Mouse (Mus musculus): ENCODE measurements around the gene Mfap1b. TPM values are rescaled to one million over a fixed set of nuclear protein-coding genes. Genes with fewer than 3 reads are reported as not detected.
A peak's percentile ranks its signal among the peaks of the same experiment; 100 is the strongest.

The Mfap1b gene
- polyA plus RNA-seq, 1 experiment from 2014 or later: 40.9 TPM

- ATAC-seq (replicated peaks; ENCODE audit: low FRiP score, low TSS enrichment, low read depth) (no peak), DNase-seq (ENCODE audit: low spot score) (no peak)
- Histone ChIP-seq H3K9ac (ENCODE audit: low read length) (no peak overlapping the region), H3K27me3 (replicated peaks; ENCODE audit: control insufficient read depth, insufficient read depth, low read length) (no peaks in the 10 kb centered on the region), H3K36me3 (ENCODE audit: control insufficient read depth, insufficient read depth, low read length) (peaks cover 49% of the 10 kb centered on the region), H3K4me2 (ENCODE audit: low read length) (no peak overlapping the region), H3K4me1 (replicated peaks; ENCODE audit: control insufficient read depth, insufficient read depth, low read length) (peaks cover 24% of the 10 kb centered on the region), H3K9me3 (ENCODE audit: control insufficient read depth, low read length) (no peaks in the 10 kb centered on the region), H3K4me3 (ENCODE audit: low read depth, low read length) (no peak overlapping the region), H3K27ac (ENCODE audit: low read depth) (no peak overlapping the region)
- 77% methylated on average over 5 of the region's 5 CpGs for WGBS
Observed at GRCm38 (mm10) chr2:121455534-121455933, 18.3 kb downstream of the Mfap1b start.

DNA sequence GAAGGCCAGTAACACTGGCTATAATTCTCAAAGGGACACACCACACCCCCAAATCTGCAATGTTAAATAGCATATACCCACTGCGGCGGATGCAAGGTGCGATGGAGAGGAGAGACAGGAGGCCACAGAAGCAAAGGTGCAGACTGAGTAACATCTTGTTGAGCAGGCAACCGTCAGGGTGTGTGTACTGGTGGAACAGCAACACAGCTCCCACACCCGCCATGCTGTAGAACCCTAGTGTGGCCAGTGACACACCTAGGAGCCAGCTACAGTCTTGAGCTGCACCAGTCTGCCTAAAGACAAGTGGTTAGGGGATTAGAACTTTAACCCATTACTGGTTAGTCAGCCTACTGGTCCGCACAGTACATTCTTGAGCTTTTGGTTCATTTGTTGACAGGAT is 19.9 kb downstream of the Mfap1b start:
- no peak for DNase-seq (ENCODE audit: low spot score)
- H3K4me3 ChIP-seq (ENCODE audit: low read depth, low read length): no peak overlapping the region
- H3K4me1 ChIP-seq (replicated peaks; ENCODE audit: control insufficient read depth, insufficient read depth, low read length): peaks cover 28% of the 10 kb centered on the region
- H3K9ac ChIP-seq (ENCODE audit: low read length): no peak overlapping the region
- no peak overlapping the region for H3K4me2 ChIP-seq (ENCODE audit: low read length)
- peaks cover 38% of the 10 kb centered on the region for H3K36me3 ChIP-seq (ENCODE audit: control insufficient read depth, insufficient read depth, low read length)
- no peaks in the 10 kb centered on the region for H3K27me3 ChIP-seq (replicated peaks; ENCODE audit: control insufficient read depth, insufficient read depth, low read length)
- WGBS: 83% methylated on average over 6 of the region's 6 CpGs
- no peaks in the 10 kb centered on the region for H3K9me3 ChIP-seq (ENCODE audit: control insufficient read depth, low read length)
- no peak for ATAC-seq (replicated peaks; ENCODE audit: low FRiP score, low TSS enrichment, low read depth)
- H3K27ac ChIP-seq (ENCODE audit: low read depth): no peak overlapping the region

- Histone ChIP-seq H3K4me1 (replicated peaks; ENCODE audit: control insufficient read depth, insufficient read depth, low read length) (peaks cover 27% of the 10 kb centered on the region), H3K4me2 (ENCODE audit: low read length) (no peak within 1 kb of the TSS), H3K9me3 (ENCODE audit: control insufficient read depth, low read length) (no peaks in the 10 kb centered on the region), H3K27me3 (replicated peaks; ENCODE audit: control insufficient read depth, insufficient read depth, low read length) (no peaks in the 10 kb centered on the region), H3K9ac (ENCODE audit: low read length) (no peak within 1 kb of the TSS), H3K4me3 (ENCODE audit: low read depth, low read length) (no peak within 1 kb of the TSS), H3K36me3 (ENCODE audit: control insufficient read depth, insufficient read depth, low read length) (peaks cover 31% of the 10 kb centered on the region), H3K27ac (ENCODE audit: low read depth) (no peak within 1 kb of the TSS)
- no peak for DNase-seq (ENCODE audit: low spot score)
- 70% methylated on average over 4 of the region's 4 CpGs for WGBS
- ATAC-seq (replicated peaks; ENCODE audit: low FRiP score, low TSS enrichment, low read depth): no peak
Observed at GRCm38 (mm10) chr2:121452990-121453389, 20.9 kb downstream of the Mfap1b start, which contains the start of gene Hypk. Gene Hypk (plus strand): TSS chr2:121453290.

GRCm38 (mm10) chr2:121452361-121452760 is 21.5 kb downstream of the Mfap1b start:
- no peak overlapping the region for H3K9ac ChIP-seq (ENCODE audit: low read length)
- WGBS: 81% methylated on average over 4 of the region's 4 CpGs

GRCm38 (mm10) chr2:121450093-121450492 is 23.8 kb downstream of the Mfap1b start:
- peak overlapping the region; percentile 94 for H3K4me2 ChIP-seq (ENCODE audit: low read length)
- DNase-seq (ENCODE audit: low spot score) (peak; percentile 67), ATAC-seq (replicated peaks; ENCODE audit: low FRiP score, low TSS enrichment, low read depth) (no peak)
- H3K36me3 ChIP-seq (ENCODE audit: control insufficient read depth, insufficient read depth, low read length): peaks cover 31% of the 10 kb centered on the region
- H3K4me1 ChIP-seq (replicated peaks; ENCODE audit: control insufficient read depth, insufficient read depth, low read length): peaks cover 18% of the 10 kb centered on the region
- 1% methylated on average over 7 of the region's 7 CpGs for WGBS
- H3K9ac ChIP-seq (ENCODE audit: low read length): peak overlapping the region; percentile 93
- H3K9me3 ChIP-seq (ENCODE audit: control insufficient read depth, low read length): no peaks in the 10 kb centered on the region
- peak overlapping the region; percentile 95 for H3K27ac ChIP-seq (ENCODE audit: low read depth)
- H3K4me3 ChIP-seq (ENCODE audit: low read depth, low read length): peak overlapping the region; percentile 97
- no peaks in the 10 kb centered on the region for H3K27me3 ChIP-seq (replicated peaks; ENCODE audit: control insufficient read depth, insufficient read depth, low read length)

More at GRCm38 (mm10) chr2:121452361-121452760, 21.5 kb downstream of the Mfap1b start:
- no peak overlapping the region for H3K4me3 ChIP-seq (ENCODE audit: low read depth, low read length)
- ATAC-seq (replicated peaks; ENCODE audit: low FRiP score, low TSS enrichment, low read depth) (no peak), DNase-seq (ENCODE audit: low spot score) (no peak)
- H3K36me3 ChIP-seq (ENCODE audit: control insufficient read depth, insufficient read depth, low read length): peaks cover 31% of the 10 kb centered on the region
- no peaks in the 10 kb centered on the region for H3K9me3 ChIP-seq (ENCODE audit: control insufficient read depth, low read length)
- H3K27me3 ChIP-seq (replicated peaks; ENCODE audit: control insufficient read depth, insufficient read depth, low read length): no peaks in the 10 kb centered on the region
- peaks cover 22% of the 10 kb centered on the region for H3K4me1 ChIP-seq (replicated peaks; ENCODE audit: control insufficient read depth, insufficient read depth, low read length)
- H3K4me2 ChIP-seq (ENCODE audit: low read length): no peak overlapping the region
- no peak overlapping the region for H3K27ac ChIP-seq (ENCODE audit: low read depth)

DNA sequence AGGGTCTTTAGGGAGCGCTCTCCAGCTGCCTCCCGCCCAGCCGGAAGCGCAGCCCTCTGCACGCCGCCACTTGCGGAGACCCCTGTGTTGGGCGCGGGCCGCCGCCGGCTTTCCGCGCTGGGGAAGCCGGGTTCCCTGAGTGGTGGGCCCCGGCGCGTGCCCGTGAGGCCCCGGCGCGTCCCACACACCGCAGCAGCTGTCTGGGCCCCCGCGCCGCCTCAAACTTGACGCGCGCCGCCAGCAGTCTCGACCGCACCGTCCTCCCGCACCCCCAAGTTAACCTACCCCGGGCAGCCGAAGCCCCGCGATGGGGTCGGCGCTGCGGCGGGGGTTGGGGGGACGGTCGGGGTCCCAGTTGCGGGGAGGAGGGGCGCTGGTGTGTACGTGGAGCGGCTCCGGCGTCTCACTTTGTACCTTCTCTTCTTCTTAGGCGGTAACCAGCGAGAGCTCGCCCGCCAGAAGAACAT is 24.3 kb downstream of the Mfap1b start:
- Histone ChIP-seq H3K27me3 (replicated peaks; ENCODE audit: control insufficient read depth, insufficient read depth, low read length) (no peaks in the 10 kb centered on the region), H3K9ac (ENCODE audit: low read length) (peak overlapping the region; percentile 93), H3K36me3 (ENCODE audit: control insufficient read depth, insufficient read depth, low read length) (peaks cover 31% of the 10 kb centered on the region), H3K4me2 (ENCODE audit: low read length) (peak overlapping the region; percentile 94), H3K9me3 (ENCODE audit: control insufficient read depth, low read length) (no peaks in the 10 kb centered on the region), H3K4me1 (replicated peaks; ENCODE audit: control insufficient read depth, insufficient read depth, low read length) (peaks cover 18% of the 10 kb centered on the region), H3K27ac (ENCODE audit: low read depth) (peak overlapping the region; percentile 95), H3K4me3 (ENCODE audit: low read depth, low read length) (peak overlapping the region; percentile 97)
- DNase-seq (ENCODE audit: low spot score) (peak; percentile 72), ATAC-seq (replicated peaks; ENCODE audit: low FRiP score, low TSS enrichment, low read depth) (peak; percentile 64)
- 0% methylated on average over 54 of the region's 54 CpGs for WGBS

DNA sequence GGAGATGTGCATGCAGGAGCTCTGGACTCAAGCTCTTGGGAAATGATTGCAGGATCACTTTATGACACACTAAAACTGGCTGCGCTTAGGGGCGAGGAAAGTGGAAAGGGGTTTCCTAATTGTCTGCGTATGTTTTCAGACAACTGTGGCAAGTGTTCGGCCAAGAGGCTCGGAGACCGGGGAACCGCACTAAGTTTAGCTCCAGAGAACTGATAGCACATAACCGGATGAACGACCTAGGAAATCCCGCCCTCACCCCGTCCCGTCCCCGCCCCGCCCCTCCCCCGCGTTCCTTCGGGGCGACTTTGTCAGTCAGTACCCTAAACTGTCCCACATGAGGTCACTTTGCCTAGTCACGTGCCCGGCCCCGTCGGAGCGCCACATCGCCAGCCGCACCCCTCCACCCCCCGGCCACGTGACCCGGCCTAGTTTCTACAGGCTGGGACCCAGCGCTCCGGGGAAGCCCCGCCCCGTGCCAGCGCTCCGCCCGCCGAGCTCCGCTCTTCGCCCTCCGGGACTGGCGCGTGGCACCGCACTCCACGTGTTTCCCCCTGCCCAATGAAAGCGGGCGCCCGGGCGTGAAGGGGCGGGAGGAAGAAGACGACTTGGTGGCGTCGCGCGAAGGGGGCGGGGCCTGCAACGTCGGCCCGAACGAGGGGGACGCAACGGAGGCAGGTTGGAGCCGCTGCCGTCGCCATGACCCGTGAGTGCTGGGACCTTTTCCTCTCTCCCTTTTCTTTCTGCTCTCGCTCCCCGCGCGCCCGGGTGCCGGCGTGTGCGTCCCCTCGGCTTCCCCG is 24.9 kb downstream of the Mfap1b start, which contains the start of gene Serf2:
Gene Serf2, plus strand, starts transcription at position 457 of the 797 bp plus-strand sequence.
- H3K4me1 ChIP-seq (replicated peaks; ENCODE audit: control insufficient read depth, insufficient read depth, low read length): peaks cover 18% of the 10 kb centered on the region
- H3K4me2 ChIP-seq (ENCODE audit: low read length): peak within 1 kb of the TSS; percentile 94
- H3K27me3 ChIP-seq (replicated peaks; ENCODE audit: control insufficient read depth, insufficient read depth, low read length): no peaks in the 10 kb centered on the region
- under 1% methylated on average over 66 of the region's 74 CpGs for WGBS
- H3K9me3 ChIP-seq (ENCODE audit: control insufficient read depth, low read length): no peaks in the 10 kb centered on the region
- peak; percentile 99 for ATAC-seq (replicated peaks; ENCODE audit: low FRiP score, low TSS enrichment, low read depth)
- peak within 1 kb of the TSS; percentile 95 for H3K27ac ChIP-seq (ENCODE audit: low read depth)
- peak within 1 kb of the TSS; percentile 93 for H3K9ac ChIP-seq (ENCODE audit: low read length)
- DNase-seq (ENCODE audit: low spot score): peak; percentile 98
- H3K4me3 ChIP-seq (ENCODE audit: low read depth, low read length): peak within 1 kb of the TSS; percentile 97
- H3K36me3 ChIP-seq (ENCODE audit: control insufficient read depth, insufficient read depth, low read length): peaks cover 28% of the 10 kb centered on the region

GRCm38 (mm10) chr2:121448136-121448535 is 25.7 kb downstream of the Mfap1b start:
- Histone ChIP-seq H3K4me1 (replicated peaks; ENCODE audit: control insufficient read depth, insufficient read depth, low read length) (peaks cover 18% of the 10 kb centered on the region), H3K27ac (ENCODE audit: low read depth) (peak overlapping the region; percentile 93), H3K36me3 (ENCODE audit: control insufficient read depth, insufficient read depth, low read length) (peaks cover 20% of the 10 kb centered on the region), H3K4me2 (ENCODE audit: low read length) (peak overlapping the region; percentile 88), H3K9ac (ENCODE audit: low read length) (peak overlapping the region; percentile 60), H3K4me3 (ENCODE audit: low read depth, low read length) (peak overlapping the region; percentile 97), H3K9me3 (ENCODE audit: control insufficient read depth, low read length) (no peaks in the 10 kb centered on the region), H3K27me3 (replicated peaks; ENCODE audit: control insufficient read depth, insufficient read depth, low read length) (no peaks in the 10 kb centered on the region)
- no peak for ATAC-seq (replicated peaks; ENCODE audit: low FRiP score, low TSS enrichment, low read depth)
- WGBS: 12% methylated on average over 9 of the region's 9 CpGs
- DNase-seq (ENCODE audit: low spot score): peak; percentile 65

Measured in intestine, embryonic 14.5 days (tissue).